Mouse (Mus musculus) mouse embryonic stem cell (cell line): ENCODE results near the gene Azin2.

Experiments
- in situ Hi-C, 2 experiments: fragments of 300-500 bp; cut with MboI; formaldehyde crosslinking; loops; 1 replicate in 1 of 2; 3 replicates in 1 of 2; pipeline ENCODE4 v1.14.3; 2019 to 2020; ENCODE audit warnings: low sequenced_read_pairs in 2 of 2, low pct_unique_long_range_greater_than_20kb in 1 of 2, mixed read lengths in 1 of 2; ENCODE audit not compliant: unreplicated experiment in 1 of 2

Azin2 gene

GRCm38 (mm10) chr4:128949470-128950005 is 12.7 kb downstream of the Azin2 start:
- in situ Hi-C loops = loop anchor here in 1 of 2 experiments (5.0 kb wide), 1 partner anchor 138 kb away; no protein-coding TSS in a partner anchor

DNA sequence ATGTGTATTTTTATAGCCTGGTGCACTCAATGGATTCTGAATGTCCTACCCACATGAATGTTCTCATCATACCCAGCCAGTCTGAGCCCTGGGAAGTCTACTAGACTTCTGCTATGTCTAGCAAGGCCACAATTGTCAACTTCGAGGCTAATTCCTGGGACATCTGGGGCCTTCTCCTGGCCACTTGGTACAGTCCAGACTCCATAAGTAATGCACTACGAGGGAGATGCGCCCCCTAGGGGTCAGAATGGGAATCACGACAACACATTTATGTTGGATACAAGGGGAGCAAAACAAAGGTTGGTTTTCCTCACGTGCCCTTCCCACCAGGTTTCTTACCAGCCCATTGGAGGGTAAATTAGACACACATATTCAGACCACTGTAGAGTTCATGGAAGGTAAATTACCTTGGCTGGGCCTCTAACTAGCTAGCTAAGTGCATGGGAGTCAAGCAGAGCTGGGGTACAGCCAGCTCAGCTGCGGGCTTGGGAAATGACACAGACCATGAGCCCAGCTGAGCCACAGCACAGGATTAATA is 14.0 kb downstream of the Azin2 start:
- in situ Hi-C loops = no loop called here

- in situ Hi-C loops = no loop called here
Observed at GRCm38 (mm10) chr4:128947326-128947933, 14.8 kb downstream of the Azin2 start.

GRCm38 (mm10) chr4:128946736-128947135 is 15.5 kb downstream of the Azin2 start:
- in situ Hi-C loops = no loop called here

DNA sequence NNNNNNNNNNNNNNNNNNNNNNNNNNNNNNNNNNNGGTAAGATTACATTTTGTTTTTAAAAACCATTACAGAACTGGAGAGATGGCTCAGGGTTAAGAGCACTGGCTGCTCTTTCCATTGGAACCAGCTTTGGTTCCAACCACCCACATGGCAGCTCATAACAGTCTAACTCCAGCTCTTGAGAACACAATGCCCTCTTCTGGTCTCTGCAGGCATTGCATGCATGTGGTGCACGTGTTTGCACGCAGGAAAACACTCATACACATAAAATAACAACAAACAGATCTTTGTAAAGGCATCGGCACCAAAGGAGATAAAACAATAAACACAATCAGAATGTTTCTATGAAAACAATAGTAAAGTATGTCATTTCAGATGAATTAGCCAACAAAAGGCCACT is 19.9 kb downstream of the Azin2 start:
- in situ Hi-C loops = no loop called here

- in situ Hi-C loops = no loop called here
Observed at GRCm38 (mm10) chr4:128935595-128935994, 26.6 kb downstream of the Azin2 start.

DNA sequence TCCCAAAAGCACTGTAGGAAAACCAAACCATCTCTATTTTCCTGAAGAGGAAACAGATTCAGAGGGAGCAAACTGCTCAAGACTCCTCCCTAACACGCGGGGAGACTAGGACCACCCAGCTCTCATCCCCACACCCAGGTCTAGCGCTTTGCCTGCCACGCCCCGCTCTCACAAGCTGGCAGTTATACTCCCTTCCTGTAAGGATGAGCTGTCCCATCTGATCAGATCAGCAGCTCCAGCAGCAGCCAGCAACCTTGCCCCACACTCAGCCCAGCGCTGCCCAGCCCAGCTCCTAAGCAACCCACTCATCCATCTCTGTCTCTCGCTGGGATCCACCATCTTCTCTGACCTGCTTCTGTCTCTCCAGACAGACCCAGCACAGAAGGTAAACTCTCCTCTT is 29.5 kb downstream of the Azin2 start:
- in situ Hi-C loops = no loop called here

GRCm38 (mm10) chr4:128924841-128925606 is 37.2 kb downstream of the Azin2 start:
- in situ Hi-C loops = no loop called here

- in situ Hi-C loops = no loop called here
Observed at GRCm38 (mm10) chr4:128923603-128924002, 38.6 kb downstream of the Azin2 start.

- in situ Hi-C loops = no loop called here
Observed at GRCm38 (mm10) chr4:128919106-128919505, 43.1 kb downstream of the Azin2 start.

- in situ Hi-C loops = no loop called here
Observed at GRCm38 (mm10) chr4:128918187-128918586, 44.1 kb downstream of the Azin2 start.

DNA sequence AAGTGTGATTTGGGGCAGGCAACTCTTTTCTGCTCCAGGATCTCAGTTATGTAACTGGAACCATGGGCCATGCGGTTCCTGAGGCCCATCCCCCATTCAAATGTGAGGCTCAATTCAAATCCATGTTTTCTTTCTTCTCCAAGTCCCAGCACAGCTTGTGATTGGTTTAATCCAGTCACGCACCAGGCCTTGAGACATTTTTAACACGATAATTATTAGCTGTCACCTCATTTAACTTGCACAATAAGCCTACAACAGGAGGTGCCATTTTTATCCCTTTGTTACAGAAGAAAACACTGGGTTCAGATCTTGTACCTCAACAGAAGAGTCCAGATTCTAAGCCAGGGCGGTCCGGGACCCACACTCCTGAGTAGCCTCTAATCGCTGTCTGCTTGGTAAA is 44.5 kb downstream of the Azin2 start:
- in situ Hi-C loops = no loop called here

GRCm38 (mm10) chr4:128917119-128917518 is 45.1 kb downstream of the Azin2 start:
- in situ Hi-C loops = no loop called here

DNA sequence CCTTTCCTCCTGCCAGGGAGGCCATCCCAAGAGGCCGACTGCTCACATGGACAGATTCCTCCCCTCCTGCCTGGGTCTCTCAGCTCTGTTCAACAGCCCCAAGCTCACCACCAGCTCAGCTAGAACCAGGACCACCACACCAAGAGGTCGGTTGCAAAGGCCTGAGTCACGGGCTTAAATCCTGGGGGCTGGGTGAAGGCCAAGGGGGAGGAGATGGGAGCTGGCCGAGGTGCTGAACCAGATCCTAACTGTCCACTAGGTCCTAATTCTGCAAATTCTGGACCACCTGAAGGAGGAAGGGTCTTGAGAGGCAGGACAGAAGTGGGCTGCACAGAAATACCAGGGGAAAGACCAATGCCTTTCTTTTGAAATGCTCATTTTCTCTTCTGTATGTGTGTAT is 48.4 kb downstream of the Azin2 start:
- in situ Hi-C loops = no loop called here

- in situ Hi-C loops = no loop called here
Observed at GRCm38 (mm10) chr4:128912085-128912484, 50.2 kb downstream of the Azin2 start.

DNA sequence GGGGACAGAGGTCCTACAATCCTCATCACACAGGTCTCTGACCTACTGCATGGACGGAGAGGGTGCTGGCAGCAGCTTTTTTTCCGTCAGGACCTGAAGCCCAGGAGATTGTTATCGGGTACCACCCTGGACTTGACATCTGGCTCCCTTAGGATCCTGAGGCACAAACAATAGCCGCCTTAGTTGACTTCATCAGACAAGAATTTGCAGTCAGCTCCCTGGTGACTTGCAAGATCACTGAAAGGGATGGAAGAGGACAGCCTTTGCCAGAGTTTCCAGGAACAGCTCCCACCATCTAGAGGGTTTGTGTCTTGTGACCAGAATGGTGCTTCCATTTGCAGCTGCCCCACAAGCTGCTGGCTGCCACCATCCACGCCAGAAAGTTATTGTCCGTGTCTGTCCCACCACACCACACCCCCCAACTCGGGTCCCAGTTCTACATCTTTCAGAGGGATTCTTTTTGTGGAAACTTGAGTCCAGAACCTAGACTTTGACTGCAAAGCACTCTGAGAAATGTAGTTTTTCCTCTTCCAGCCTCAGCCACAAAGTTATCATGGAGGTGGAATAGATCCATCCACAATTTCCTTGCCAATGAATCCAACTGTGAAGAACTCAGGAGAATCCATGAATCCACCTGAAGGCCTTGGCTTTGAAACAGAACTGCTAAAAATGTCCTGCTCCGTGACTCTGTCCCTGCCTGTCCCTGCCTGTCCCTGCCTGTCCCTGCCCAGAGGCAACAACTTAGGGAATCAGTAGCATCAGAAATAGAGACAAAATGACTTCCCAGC is 51.8 kb downstream of the Azin2 start:
- in situ Hi-C loops = no loop called here

DNA sequence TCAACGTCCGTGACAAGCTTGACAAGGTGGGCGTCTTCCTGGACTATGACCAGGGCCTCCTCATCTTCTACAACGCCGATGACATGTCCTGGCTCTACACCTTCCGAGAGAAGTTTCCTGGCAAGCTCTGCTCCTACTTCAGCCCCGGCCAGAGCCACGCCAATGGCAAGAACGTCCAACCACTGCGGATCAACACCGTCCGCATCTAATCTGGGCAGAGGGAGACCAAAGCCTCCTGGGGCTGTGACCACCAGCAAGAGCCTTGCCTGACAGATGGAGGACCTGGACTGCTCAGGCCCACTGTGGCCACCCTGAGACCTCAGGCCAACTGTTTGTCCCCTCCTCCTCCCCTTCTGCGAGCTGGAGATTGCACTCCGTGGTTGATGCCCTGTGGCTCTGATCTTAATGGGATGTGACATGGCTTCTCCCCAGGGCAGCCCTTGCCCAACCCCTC is 52.8 kb downstream of the Azin2 start:
- in situ Hi-C loops = no loop called here

- in situ Hi-C loops = no loop called here
Observed at GRCm38 (mm10) chr4:128908586-128909377, 53.5 kb downstream of the Azin2 start.
